Mouse (Mus musculus): Measurements from ENCODE around the gene Tbl2. TPM values are rescaled to one million over a fixed set of nuclear protein-coding genes. Genes with fewer than 3 reads are reported as not detected.
A peak's percentile ranks its signal among the peaks of the same experiment; 100 is the strongest.

Gene Tbl2
- polyA plus RNA-seq, 1 experiment: 8.3 TPM

DNA sequence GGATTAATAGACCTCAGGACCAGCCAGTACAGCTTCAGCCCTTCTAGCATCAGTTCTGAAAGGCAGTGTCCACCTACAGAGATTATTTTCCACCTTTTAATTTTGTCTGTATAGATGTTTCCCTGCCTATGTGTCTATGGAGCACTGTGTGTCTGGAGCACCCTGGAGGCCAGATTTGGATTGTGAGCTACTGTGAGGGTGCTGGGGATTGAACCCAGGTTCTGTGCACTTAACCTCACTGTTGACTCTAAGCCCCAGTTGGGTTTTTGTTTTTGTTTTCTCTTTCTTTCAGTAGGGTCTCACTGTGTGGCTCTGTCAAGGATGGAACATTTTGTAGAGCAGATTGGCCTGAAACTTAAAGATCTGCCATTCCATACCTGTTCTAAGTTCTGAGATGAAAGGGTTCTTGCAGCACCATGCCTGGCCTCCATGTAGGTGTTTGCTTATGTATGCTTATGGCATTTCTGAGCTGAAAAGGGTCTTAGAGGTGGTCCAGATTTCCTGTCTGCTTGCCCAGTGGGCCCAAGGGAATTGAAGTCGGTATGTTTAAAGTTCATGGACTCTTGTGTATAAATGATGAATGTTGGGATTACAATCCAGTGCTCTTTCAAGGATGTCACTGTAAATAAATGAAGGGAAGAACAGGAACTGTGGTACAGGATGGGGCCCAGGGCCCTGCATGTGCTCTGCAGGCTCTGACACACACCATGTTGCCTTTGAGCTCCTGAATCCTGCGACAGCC is 40.0 kb downstream of the Tbl2 start:
- WGBS: 20% methylated on average over 2 of the region's 2 CpGs
- H3K4me3 ChIP-seq (replicated peaks; ENCODE audit: extremely low read depth, low read depth, low read length): no peak overlapping the region
- no peak for DNase-seq
- H3K4me1 ChIP-seq (ENCODE audit: control insufficient read depth, insufficient read depth, low read length): peaks cover 14% of the 10 kb centered on the region
- TF ChIP-seq CTCF (IDR thresholded peaks at IDR 0.05; ENCODE audit: insufficient read depth, low read length): no peak
- no peak for TF ChIP-seq POLR2A (IDR thresholded peaks at IDR 0.05; ENCODE audit: borderline replicate concordance, extremely low read depth, low read depth, low read length)

DNA sequence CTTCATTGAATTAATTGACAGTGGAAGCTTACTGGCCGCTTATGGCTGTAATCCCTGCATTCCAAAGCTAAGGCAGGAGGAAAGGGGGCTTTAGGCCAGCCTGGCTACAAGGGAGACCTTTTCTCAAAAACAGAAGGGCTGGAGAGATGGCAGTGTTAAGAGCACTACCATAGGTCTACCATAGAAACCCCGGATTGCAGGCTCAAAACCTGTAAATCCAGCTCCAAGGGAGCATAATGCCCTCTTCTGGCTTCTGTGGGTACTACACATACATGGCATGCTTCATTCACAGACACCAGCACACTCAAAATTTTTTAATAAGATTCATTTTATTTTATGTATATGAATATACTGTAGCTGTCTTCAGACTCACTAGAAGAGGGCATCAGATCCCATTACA is 42.2 kb downstream of the Tbl2 start:
- peak; percentile 56 for DNase-seq
- TF ChIP-seq CTCF (IDR thresholded peaks at IDR 0.05; ENCODE audit: insufficient read depth, low read length) (peak; percentile 33; the same call in 1 of the 2 replicates), POLR2A (IDR thresholded peaks at IDR 0.05; ENCODE audit: borderline replicate concordance, extremely low read depth, low read depth, low read length) (no peak)
- H3K4me3 ChIP-seq (replicated peaks; ENCODE audit: extremely low read depth, low read depth, low read length): no peak overlapping the region
- WGBS: 40% methylated on average over 2 of the region's 2 CpGs
- peaks cover 12% of the 10 kb centered on the region for H3K4me1 ChIP-seq (ENCODE audit: control insufficient read depth, insufficient read depth, low read length)

DNA sequence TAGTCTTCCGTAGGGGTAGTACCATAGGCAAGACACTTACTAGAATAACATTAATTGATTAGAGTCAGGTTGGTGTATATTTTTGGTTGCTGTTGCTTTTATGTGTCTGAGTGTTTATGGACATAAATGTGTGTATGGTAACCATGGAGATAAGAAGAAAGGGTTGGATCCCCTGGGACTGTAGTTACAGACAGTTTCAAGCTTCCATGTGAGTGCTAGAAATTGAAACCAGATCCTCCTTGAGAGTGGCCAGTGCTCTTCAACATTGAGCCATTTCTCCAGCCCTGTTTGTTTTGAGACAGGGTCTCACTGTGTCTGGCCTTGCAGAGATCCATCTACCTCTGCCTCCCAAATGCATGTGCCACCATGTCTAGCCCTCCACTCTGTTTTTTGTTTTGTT is 43.0 kb downstream of the Tbl2 start:
- DNase-seq: no peak
- Histone ChIP-seq H3K4me1 (ENCODE audit: control insufficient read depth, insufficient read depth, low read length) (peaks cover 12% of the 10 kb centered on the region), H3K4me3 (replicated peaks; ENCODE audit: extremely low read depth, low read depth, low read length) (no peak overlapping the region)
- 85% methylated on average over 1 of the region's 1 CpGs for WGBS
- TF ChIP-seq CTCF (IDR thresholded peaks at IDR 0.05; ENCODE audit: insufficient read depth, low read length) (no peak), POLR2A (IDR thresholded peaks at IDR 0.05; ENCODE audit: borderline replicate concordance, extremely low read depth, low read depth, low read length) (no peak)

DNA sequence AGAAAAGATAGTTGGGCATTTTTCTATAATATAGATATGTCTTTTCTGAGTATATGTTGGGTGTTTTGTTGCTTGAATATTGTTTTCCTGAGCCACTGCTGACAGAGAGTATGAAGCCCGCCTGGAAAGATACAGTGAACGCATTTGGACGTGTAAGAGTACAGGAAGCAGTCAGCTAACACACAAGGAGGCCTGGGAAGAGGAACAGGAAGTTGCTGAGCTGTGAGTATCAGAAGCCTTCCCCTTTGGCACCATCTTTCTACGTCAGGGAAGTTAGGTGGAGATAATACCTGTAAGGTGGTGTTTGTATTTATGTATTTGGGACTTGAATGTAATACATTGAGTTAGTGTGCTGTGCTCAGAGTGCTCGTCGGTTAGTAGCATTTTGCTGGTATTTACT is 46.9 kb downstream of the Tbl2 start:
- no peak overlapping the region for H3K4me3 ChIP-seq (replicated peaks; ENCODE audit: extremely low read depth, low read depth, low read length)
- DNase-seq: no peak
- WGBS: 41% methylated on average over 6 of the region's 6 CpGs
- TF ChIP-seq POLR2A (IDR thresholded peaks at IDR 0.05; ENCODE audit: borderline replicate concordance, extremely low read depth, low read depth, low read length) (no peak), CTCF (IDR thresholded peaks at IDR 0.05; ENCODE audit: insufficient read depth, low read length) (no peak)
- H3K4me1 ChIP-seq (ENCODE audit: control insufficient read depth, insufficient read depth, low read length): peaks cover 5% of the 10 kb centered on the region; the same call in 1 of the 2 replicates

DNA sequence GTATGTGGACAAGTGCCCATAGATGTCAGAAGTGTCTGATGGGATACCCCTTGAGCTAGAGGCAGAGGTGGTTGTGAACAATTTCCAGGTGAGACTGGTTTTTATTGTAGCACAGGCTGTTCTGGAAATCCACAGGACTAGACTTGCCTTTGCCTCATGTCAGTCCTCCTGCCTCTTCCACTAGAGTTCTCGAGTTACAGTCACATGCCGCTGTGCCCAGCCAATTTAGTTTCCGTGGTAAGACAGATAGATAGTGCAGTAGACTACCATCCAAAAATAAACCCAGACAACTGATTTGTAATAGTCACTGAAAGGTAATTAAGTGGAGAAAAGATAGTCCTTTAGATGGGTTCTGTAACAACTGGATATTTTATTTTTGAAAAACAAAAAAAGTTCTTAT is 53.3 kb downstream of the Tbl2 start:
- 77% methylated on average over 3 of the region's 3 CpGs for WGBS

DNA sequence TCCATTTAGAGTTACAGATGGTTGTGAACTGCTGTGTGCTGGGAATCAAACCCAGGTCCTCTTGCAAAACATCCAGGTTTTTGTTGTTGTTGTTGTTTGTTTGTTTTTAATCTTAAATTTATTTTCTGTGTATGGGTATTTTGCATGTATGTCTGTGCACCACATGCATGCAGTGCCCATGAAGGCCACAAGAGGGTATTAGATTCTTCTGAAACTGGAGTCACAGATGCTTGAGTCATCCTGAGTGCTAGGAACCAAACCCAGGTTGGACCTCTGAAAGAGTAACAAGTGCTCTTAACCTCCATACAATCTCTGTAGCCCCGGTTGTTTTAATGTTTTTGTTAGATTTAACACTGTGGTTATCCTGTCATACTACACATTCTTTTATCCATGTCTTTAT is 58.7 kb downstream of the Tbl2 start:
- 91% methylated on average over 1 of the region's 1 CpGs for WGBS
- Histone ChIP-seq H3K4me3 (replicated peaks; ENCODE audit: extremely low read depth, low read depth, low read length) (no peak overlapping the region), H3K4me1 (ENCODE audit: control insufficient read depth, insufficient read depth, low read length) (no peaks in the 10 kb centered on the region)
- DNase-seq: no peak
- TF ChIP-seq CTCF (IDR thresholded peaks at IDR 0.05; ENCODE audit: insufficient read depth, low read length) (no peak), POLR2A (IDR thresholded peaks at IDR 0.05; ENCODE audit: borderline replicate concordance, extremely low read depth, low read depth, low read length) (no peak)

More for the DNA sequence above, 53.3 kb downstream of the Tbl2 start:
- no peaks in the 10 kb centered on the region for H3K4me1 ChIP-seq (ENCODE audit: control insufficient read depth, insufficient read depth, low read length)
- H3K4me3 ChIP-seq (replicated peaks; ENCODE audit: extremely low read depth, low read depth, low read length): no peak overlapping the region
- no peak for DNase-seq
- TF ChIP-seq CTCF (IDR thresholded peaks at IDR 0.05; ENCODE audit: insufficient read depth, low read length) (no peak), POLR2A (IDR thresholded peaks at IDR 0.05; ENCODE audit: borderline replicate concordance, extremely low read depth, low read depth, low read length) (no peak)

Other genes starting within 250 kb of the Tbl2 start
- gene Tmem270, start 242.9 kb upstream of the Tbl2 start, polyA plus RNA-seq (2012; rRNA removed): not detected in 2 replicates
- gene Cldn13, start 234.1 kb upstream of the Tbl2 start, polyA plus RNA-seq (2012; rRNA removed): not detected in 2 replicates
- gene Mettl27, start 217.3 kb upstream of the Tbl2 start, polyA plus RNA-seq (2012; rRNA removed): 16.3 and 23.2 TPM in 2 replicates
- 9.2 and 18.9 TPM in 2 replicates for gene Cldn4, start 202.7 kb upstream of the Tbl2 start, polyA plus RNA-seq (2012; rRNA removed)
- gene Cldn3, start 163.4 kb upstream of the Tbl2 start, polyA plus RNA-seq (2012; rRNA removed): 333 and 552 TPM in 2 replicates
- 66.9 and 78.4 TPM in 2 replicates for gene Abhd11, start 140.5 kb upstream of the Tbl2 start, polyA plus RNA-seq (2012; rRNA removed)
- 10.6 and 11.7 TPM in 2 replicates for gene Stx1a, start 126.2 kb upstream of the Tbl2 start, polyA plus RNA-seq (2012; rRNA removed)
- gene Dnajc30, start 85.5 kb upstream of the Tbl2 start, polyA plus RNA-seq (2012; rRNA removed): 30.7 and 31.5 TPM in 2 replicates
- gene Bud23, start 84.7 kb upstream of the Tbl2 start, polyA plus RNA-seq (2012; rRNA removed): 51.3 and 56.4 TPM in 2 replicates
- 2.3 and 3.0 TPM in 2 replicates for gene Vps37d, start 71.4 kb upstream of the Tbl2 start, polyA plus RNA-seq (2012; rRNA removed)
- gene Mlxipl, start 59.8 kb upstream of the Tbl2 start, polyA plus RNA-seq (2012; rRNA removed): 17.8 and 28.5 TPM in 2 replicates
- 37.3 and 42.9 TPM in 2 replicates for gene Bcl7b, start 18.6 kb downstream of the Tbl2 start, polyA plus RNA-seq (2012; rRNA removed)
- gene Baz1b, start 37.6 kb downstream of the Tbl2 start, polyA plus RNA-seq (2012; rRNA removed): 22.2 and 23.4 TPM in 2 replicates
- gene Fzd9, start 101.6 kb downstream of the Tbl2 start, polyA plus RNA-seq (2012; rRNA removed): 0.22 and 0.95 TPM in 2 replicates
- not detected in 2 replicates for gene Fkbp6, start 200.4 kb downstream of the Tbl2 start, polyA plus RNA-seq (2012; rRNA removed)
- gene Trim50, start 203.6 kb downstream of the Tbl2 start, polyA plus RNA-seq (2012; rRNA removed): not detected in 2 replicates
- 27.3 and 29.4 TPM in 2 replicates for gene Nsun5, start 220.3 kb downstream of the Tbl2 start, polyA plus RNA-seq (2012; rRNA removed)
- 18.1 and 19.0 TPM in 2 replicates for gene Pom121, start 244.9 kb downstream of the Tbl2 start, polyA plus RNA-seq (2012; rRNA removed)